Mouse (Mus musculus) monocyte, adult 2 months (primary cell): ENCODE results near the gene Synpo2.

Experiments
- DNase-seq, 2 experiments: peaks; one replicate each; pipeline ENCODE4 v3.0.0; 2022; ENCODE audit warnings: low spot score in 2 of 2, low read depth in 1 of 2

Gene Synpo2

GRCm38 (mm10) chr3:123053192-123053938, 182.6 kb downstream of the Synpo2 start:
- DNase-seq = no peak

GRCm38 (mm10) chr3:123042308-123042707, 193.6 kb downstream of the Synpo2 start:
- DNase-seq = no peak

- no peak for DNase-seq
These were observed 201.2 kb downstream of the Synpo2 start, which contains the start of gene Myoz2 for GRCm38 (mm10) chr3:123034752-123035151. Gene Myoz2, minus strand, starts transcription at chr3:123035015.

GRCm38 (mm10) chr3:123033804-123034203, 202.1 kb downstream of the Synpo2 start:
- DNase-seq = no peak
